Mouse (Mus musculus): ENCODE measurements around the gene Lmf1. TPM values are rescaled to one million over a fixed set of nuclear protein-coding genes. Genes with fewer than 3 reads are reported as not detected.

Gene Lmf1
- total RNA-seq (2023) = 36.5 TPM

GRCm38 (mm10) chr17:25578920-25579319, at the start of gene Lmf1:
TSS of gene Lmf1 (plus strand) at chr17:25579085.

GRCm38 (mm10) chr17:25570648-25571452, 8.0 kb upstream of the Lmf1 start, which contains the start of gene Sox8:
TSS of gene Sox8 (minus strand) at chr17:25570686.

Other genes with a start within 250 kb of the Lmf1 start
- not detected for gene Tpsab1, start 233.5 kb upstream of the Lmf1 start, total RNA-seq (2023)
- gene Tpsb2, start 212.8 kb upstream of the Lmf1 start, total RNA-seq (2023) = not detected
- gene Tpsg1, start 209.8 kb upstream of the Lmf1 start, total RNA-seq (2023) = not detected
- gene Cacna1h, start 145.3 kb upstream of the Lmf1 start, total RNA-seq (2023) = 1.1 TPM
- gene Tekt4, start 124.5 kb upstream of the Lmf1 start, total RNA-seq (2023) = not detected
- gene Sstr5, start 81.8 kb upstream of the Lmf1 start, total RNA-seq (2023) = not detected
- gene Sox8, start 8.4 kb upstream of the Lmf1 start, total RNA-seq (2023) = not detected
- gene Gng13, start 138.1 kb downstream of the Lmf1 start, total RNA-seq (2023) = not detected
- gene Chtf18, start 148.3 kb downstream of the Lmf1 start, total RNA-seq (2023) = 6.9 TPM
- 4.1 TPM for gene Rpusd1, start 148.6 kb downstream of the Lmf1 start, total RNA-seq (2023)
- gene Mslnl, start 157.0 kb downstream of the Lmf1 start, total RNA-seq (2023) = not detected
- gene Msln, start 175.3 kb downstream of the Lmf1 start, total RNA-seq (2023) = not detected
- gene Narfl, start 194.7 kb downstream of the Lmf1 start, total RNA-seq (2023) = 20.5 TPM
- gene Haghl, start 206.6 kb downstream of the Lmf1 start, total RNA-seq (2023) = 19.6 TPM
- not detected for gene Ccdc78, start 207.5 kb downstream of the Lmf1 start, total RNA-seq (2023)
- gene Fam173a, start 213.8 kb downstream of the Lmf1 start, total RNA-seq (2023) = 53.8 TPM
- not detected for gene AC134908.4, start 216.6 kb downstream of the Lmf1 start, total RNA-seq (2023)
- gene Metrn, start 218.1 kb downstream of the Lmf1 start, total RNA-seq (2023) = 19.9 TPM
- not detected for gene Fbxl16, start 230.0 kb downstream of the Lmf1 start, total RNA-seq (2023)
- 16.9 TPM for gene Wdr24, start 244.5 kb downstream of the Lmf1 start, total RNA-seq (2023)
- gene Jmjd8, start 249.8 kb downstream of the Lmf1 start, total RNA-seq (2023) = 26.5 TPM

Measured in CD4-positive naive resting alpha-beta T cell, adult 76 days (primary cell).